Comparison of ENCODE assay signal across 16 mouse cellular contexts in the genomic region with DNA sequence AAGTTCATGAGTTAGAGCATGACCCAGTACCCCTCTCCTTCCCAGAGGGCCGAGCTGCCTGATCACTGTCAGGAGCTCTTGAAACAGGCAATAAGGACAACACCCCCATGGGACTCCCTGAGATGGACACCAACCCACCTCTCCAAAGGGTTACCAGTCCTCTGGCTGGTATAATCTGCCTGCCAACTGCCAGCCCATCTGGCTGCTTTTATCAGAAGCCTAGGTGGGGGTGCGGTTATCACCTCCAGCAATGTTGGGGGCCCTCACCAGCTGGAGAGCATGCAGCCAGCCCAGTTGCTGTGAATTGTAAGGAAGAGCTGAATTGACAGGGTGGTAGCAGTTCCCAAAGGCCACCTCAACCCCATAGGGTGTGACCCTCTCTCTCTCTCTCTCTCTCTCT. TPM values are rescaled to one million over a fixed set of nuclear protein-coding genes. Genes with fewer than 3 reads are reported as not detected.
DNase-seq lines count a peak whose midpoint lies in the region; ATAC-seq lines count a peak whose summit lies in the region.
"Had no signal": no experiment of that assay in that cellular context is flagged by ENCODE, and none has a peak within 500 bp of the region (broad histone marks: within the 10 kb centered on the region; RNA-seq: fewer than 3 reads in every experiment).

No protein-coding gene starts in this region.

- 83% methylated on average over 2 of the region's 2 CpGs for WGBS in kidney, embryonic 15.5 days
- 86% methylated on average over 2 of the region's 2 CpGs for WGBS in limb, embryonic 10.5 days

- no peak overlapping the region for H3K9ac ChIP-seq in kidney, embryonic 15.5 days
- H3K9ac ChIP-seq: forebrain, embryonic 12.5 days; hindbrain, embryonic 12.5 days had no signal

- H3K4me1 ChIP-seq in kidney, embryonic 15.5 days = peaks cover 77% of the 10 kb centered on the region
- peaks cover 84% of the 10 kb centered on the region for H3K4me1 ChIP-seq in limb, embryonic 10.5 days

- H3K4me3 ChIP-seq in kidney, embryonic 15.5 days (replicated peaks) = no peak overlapping the region; the same call in 1 of the 2 replicates
- H3K4me3 ChIP-seq in limb, embryonic 10.5 days = no peak overlapping the region
- H3K4me3 ChIP-seq: forebrain, embryonic 12.5 days; hindbrain, embryonic 12.5 days had no signal

- DNase-seq in kidney, adult 18-20 months = no peak
- DNase-seq in MEL-GATA-1-ER (ENCODE audit: extremely low read depth, low read depth) = peak; percentile 46
- DNase-seq in limb, embryonic 10.5 days (ENCODE audit: low spot score) = no peak
- no peak for DNase-seq in adrenal gland, postnatal 4 days (ENCODE audit: low spot score in 2 of 2)
- DNase-seq in left cerebral cortex, postnatal 36 days (ENCODE audit: low spot score in 2 of 2) = no peak
- DNase-seq: adrenal gland, postnatal 10 days; cerebellum, adult 11 months; kidney, adult 8-10 months; lung, postnatal 10 days; midbrain, embryonic 14.5 days; thymus, postnatal 14 days had no signal

- intact Hi-C loops in left cerebral cortex, postnatal 36 days (cut with DNase I) = no loop called here

- H3K36me3 ChIP-seq in kidney, embryonic 15.5 days = peaks cover 14% of the 10 kb centered on the region
- H3K36me3 ChIP-seq in limb, embryonic 10.5 days = peaks cover 23% of the 10 kb centered on the region

- H3K9me3 ChIP-seq in kidney, embryonic 15.5 days (replicated peaks) = no peaks in the 10 kb centered on the region
- H3K9me3 ChIP-seq in limb, embryonic 10.5 days (replicated peaks) = no peaks in the 10 kb centered on the region
- H3K9me3 ChIP-seq: forebrain, embryonic 12.5 days; hindbrain, embryonic 12.5 days had no signal

- peak overlapping the region; percentile 74; the same call in 1 of the 2 replicates for H3K27ac ChIP-seq in kidney, embryonic 15.5 days
- 0 out of 2 replicates have a peak overlapping the region, but pooled peaks have one; percentile 86 for H3K27ac ChIP-seq in limb, embryonic 10.5 days
- H3K27ac ChIP-seq: forebrain, embryonic 12.5 days; hindbrain, embryonic 12.5 days had no signal

- no peak for ATAC-seq in kidney, embryonic 15.5 days (replicated peaks; ENCODE audit: low FRiP score)
- ATAC-seq in megakaryocyte-erythroid progenitor cell, adult 5-6 weeks (replicated peaks; ENCODE audit: low FRiP score, low TSS enrichment, poor library complexity, severe bottlenecking) = peak; percentile 44
- ATAC-seq in megakaryocyte, adult 5-6 weeks (ENCODE audit: poor library complexity, severe bottlenecking) = no peak

- no peak overlapping the region for H3K4me2 ChIP-seq in kidney, embryonic 15.5 days
- H3K4me2 ChIP-seq: forebrain, embryonic 12.5 days; hindbrain, embryonic 12.5 days had no signal

- no peaks in the 10 kb centered on the region for H3K27me3 ChIP-seq in kidney, embryonic 15.5 days
- no peaks in the 10 kb centered on the region for H3K27me3 ChIP-seq in limb, embryonic 10.5 days (ENCODE audit: low read depth, poor library complexity, severe bottlenecking)
- H3K27me3 ChIP-seq: forebrain, embryonic 12.5 days; hindbrain, embryonic 12.5 days had no signal

RNA-seq across cellular contexts. Expression of a gene that starts 4.6 kb away (rescaled TPM):
- polyA plus RNA-seq in kidney, embryonic 15.5 days (2015; fragmentation: Nextera tagmentation; extraction: Ambion mirVana) = 9.9 and 11.2 TPM in 2 replicates
- polyA plus RNA-seq in limb, embryonic 10.5 days (2016; fragmentation: Nextera tagmentation; extraction: Ambion mirVana) = 8.7 and 11.3 TPM in 2 replicates
- total RNA-seq in megakaryocyte-erythroid progenitor cell, adult 5-6 weeks (2014; fragmentation: Nextera tagmentation) = 21.0 and 24.9 TPM in 2 replicates
- 7.2 and 14.6 TPM in 2 replicates for total RNA-seq in megakaryocyte-erythroid progenitor cell, adult 5-6 weeks (2017)
- total RNA-seq in adrenal gland, postnatal 4 days (2021) = 10 to 100 TPM; 14.2 to 16.5 TPM
- 2.6 and 3.3 TPM in 2 replicates for total RNA-seq in megakaryocyte, adult 5-6 weeks (2015)
- total RNA-seq in megakaryocyte, adult 5-6 weeks (2017) = 3.9 and 5.3 TPM in 2 replicates
- total RNA-seq in left cerebral cortex, postnatal 36 days (2021) = 10 to 100 TPM; 51.6 to 54.2 TPM

RNA-seq across cellular contexts. Expression of a gene that starts 11.1 kb away (rescaled TPM):
- 23.9 and 29.5 TPM in 2 replicates for polyA plus RNA-seq in kidney, embryonic 15.5 days (2015; fragmentation: Nextera tagmentation; extraction: Ambion mirVana)
- polyA plus RNA-seq in limb, embryonic 10.5 days (2016; fragmentation: Nextera tagmentation; extraction: Ambion mirVana) = 40.8 and 42.6 TPM in 2 replicates
- total RNA-seq in megakaryocyte-erythroid progenitor cell, adult 5-6 weeks (2014; fragmentation: Nextera tagmentation) = 52.1 and 57.1 TPM in 2 replicates
- total RNA-seq in megakaryocyte-erythroid progenitor cell, adult 5-6 weeks (2017) = 9.8 and 15.3 TPM in 2 replicates
- 10 to 100 TPM; 71.7 to 78.9 TPM for total RNA-seq in adrenal gland, postnatal 4 days (2021)
- 35.9 and 41.5 TPM in 2 replicates for total RNA-seq in megakaryocyte, adult 5-6 weeks (2015)
- total RNA-seq in megakaryocyte, adult 5-6 weeks (2017) = 19.4 and 19.9 TPM in 2 replicates
- total RNA-seq in left cerebral cortex, postnatal 36 days (2021) = 10 to 100 TPM; 43.5 to 56.8 TPM

RNA-seq across cellular contexts. Expression of a gene that starts 17.7 kb away (rescaled TPM):
- polyA plus RNA-seq in kidney, embryonic 15.5 days (2015; fragmentation: Nextera tagmentation; extraction: Ambion mirVana) = 93.5 and 95.4 TPM in 2 replicates
- polyA plus RNA-seq in limb, embryonic 10.5 days (2016; fragmentation: Nextera tagmentation; extraction: Ambion mirVana) = 104 and 108 TPM in 2 replicates
- 55.0 and 63.1 TPM in 2 replicates for total RNA-seq in megakaryocyte-erythroid progenitor cell, adult 5-6 weeks (2014; fragmentation: Nextera tagmentation)
- total RNA-seq in megakaryocyte-erythroid progenitor cell, adult 5-6 weeks (2017) = 13.7 and 19.4 TPM in 2 replicates
- 100 to 1,000 TPM; 106 to 112 TPM for total RNA-seq in adrenal gland, postnatal 4 days (2021)
- 64.8 and 82.1 TPM in 2 replicates for total RNA-seq in megakaryocyte, adult 5-6 weeks (2015)
- total RNA-seq in megakaryocyte, adult 5-6 weeks (2017) = 21.7 and 31.6 TPM in 2 replicates
- 100 to 1,000 TPM; 181 to 238 TPM for total RNA-seq in left cerebral cortex, postnatal 36 days (2021)

RNA-seq across cellular contexts. Expression of a gene that starts 30.2 kb away (rescaled TPM):
- 93.5 and 107 TPM in 2 replicates for polyA plus RNA-seq in kidney, embryonic 15.5 days (2015; fragmentation: Nextera tagmentation; extraction: Ambion mirVana)
- polyA plus RNA-seq in limb, embryonic 10.5 days (2016; fragmentation: Nextera tagmentation; extraction: Ambion mirVana) = 87.8 and 92.2 TPM in 2 replicates
- total RNA-seq in megakaryocyte-erythroid progenitor cell, adult 5-6 weeks (2014; fragmentation: Nextera tagmentation) = 56.1 and 71.8 TPM in 2 replicates
- total RNA-seq in megakaryocyte-erythroid progenitor cell, adult 5-6 weeks (2017) = 12.7 and 23.3 TPM in 2 replicates
- total RNA-seq in adrenal gland, postnatal 4 days (2021) = 10 to 100 TPM; 49.5 to 51.8 TPM
- total RNA-seq in megakaryocyte, adult 5-6 weeks (2015) = 16.9 and 22.3 TPM in 2 replicates
- 4.8 and 11.4 TPM in 2 replicates for total RNA-seq in megakaryocyte, adult 5-6 weeks (2017)
- total RNA-seq in left cerebral cortex, postnatal 36 days (2021) = 10 to 100 TPM; 40.1 to 45.1 TPM

RNA-seq across cellular contexts. Expression of a gene that starts 30.2 kb away (rescaled TPM):
- 7.0 and 8.6 TPM in 2 replicates for polyA plus RNA-seq in kidney, embryonic 15.5 days (2015; fragmentation: Nextera tagmentation; extraction: Ambion mirVana)
- 11.1 and 13.4 TPM in 2 replicates for polyA plus RNA-seq in limb, embryonic 10.5 days (2016; fragmentation: Nextera tagmentation; extraction: Ambion mirVana)
- total RNA-seq in megakaryocyte-erythroid progenitor cell, adult 5-6 weeks (2014; fragmentation: Nextera tagmentation) = 2.7 and 9.1 TPM in 2 replicates
- 11.0 TPM in 1 of 2 replicates, not detected in the other for total RNA-seq in megakaryocyte-erythroid progenitor cell, adult 5-6 weeks (2017)
- total RNA-seq in adrenal gland, postnatal 4 days (2021) = 1 to 10 TPM; 4.0 to 4.9 TPM
- 0.91 and 1.1 TPM in 2 replicates for total RNA-seq in megakaryocyte, adult 5-6 weeks (2015)
- total RNA-seq in megakaryocyte, adult 5-6 weeks (2017) = 3.8 TPM in 1 of 2 replicates, not detected in the other
- total RNA-seq in left cerebral cortex, postnatal 36 days (2021) = 1 to 10 TPM; 1.7 to 4.0 TPM
